Mouse (Mus musculus) megakaryocyte-erythroid progenitor cell, adult 5-6 weeks (primary cell): ENCODE data around the gene Gpr143. TPM values are rescaled to one million over a fixed set of nuclear protein-coding genes. Genes with fewer than 3 reads are reported as not detected.
"Not testable (repeated sequence)": the region's sequence is repeated elsewhere in the genome, so short reads cannot be mapped to it uniquely, and the experiment has no call there.

ENCODE experiments used
- ATAC-seq: replicated peaks from 2 replicates; pipeline ENCODE4 v1.8.0; 2016; ENCODE audit warnings: mild to moderate bottlenecking, inconsistent platforms; ENCODE audit not compliant: severe bottlenecking, poor library complexity, low FRiP score, low TSS enrichment
- total RNA-seq, 2 experiments: library from RNA; stranded (forward) in 1 of 2; stranded (reverse) in 1 of 2; fragments of 200-1000, 215-1000 nt in 1 of 2; fragments of >200 nt in 1 of 2; fragmentation: Nextera tagmentation in 1 of 2; gene quantifications; 2 replicates each; pipeline ENCODE4 v1.2.3; 2014 to 2017

Gpr143 gene
- total RNA-seq (2014; fragmentation: Nextera tagmentation) (not detected in 2 replicates), total RNA-seq (2017) (not detected in 2 replicates)

DNA sequence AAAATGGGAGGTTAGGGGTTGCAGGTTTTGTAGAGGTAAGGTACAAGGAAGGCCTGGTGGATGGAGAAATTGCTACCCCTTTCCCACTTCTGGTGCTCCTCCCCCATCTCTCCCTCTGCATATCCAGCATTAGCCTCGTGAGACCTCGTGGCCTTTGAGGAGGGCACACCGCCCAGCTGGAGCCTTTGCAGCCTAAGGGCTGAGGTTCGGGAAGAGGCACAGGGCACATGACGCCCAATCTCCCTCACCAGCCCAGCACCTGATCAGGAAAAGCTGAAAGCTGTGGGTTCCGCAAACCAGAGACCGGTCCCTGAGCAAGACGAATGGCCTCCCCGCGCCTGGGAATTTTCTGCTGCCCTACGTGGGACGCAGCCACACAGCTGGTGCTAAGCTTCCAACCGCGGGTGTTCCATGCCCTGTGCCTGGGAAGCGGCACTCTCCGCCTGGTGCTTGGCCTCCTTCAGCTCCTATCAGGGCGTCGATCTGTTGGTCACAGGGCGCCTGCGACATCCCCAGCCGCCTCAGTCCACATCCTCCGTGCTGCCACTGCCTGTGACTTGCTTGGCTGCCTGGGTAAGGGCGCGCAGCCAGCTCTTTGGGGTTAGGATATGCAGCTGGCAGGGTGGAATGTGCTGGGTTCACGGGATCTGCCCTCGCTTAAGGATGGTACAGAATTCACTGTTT lies at the start of gene Gpr143:
Gene Gpr143 (plus strand): TSS at position 202 of the 684 bp plus-strand sequence.
- ATAC-seq: no peak

- ATAC-seq: no peak
These were observed 46.4 kb upstream of the Gpr143 start for GRCm38 (mm10) chrX:152735283-152735682.

- no peak for ATAC-seq
These were observed 43.5 kb upstream of the Gpr143 start for GRCm38 (mm10) chrX:152738191-152738590.

- ATAC-seq: no peak
These were observed 42.9 kb upstream of the Gpr143 start for GRCm38 (mm10) chrX:152738759-152739368.

GRCm38 (mm10) chrX:152743642-152744041 lies 38.1 kb upstream of the Gpr143 start:
- no peak for ATAC-seq

GRCm38 (mm10) chrX:152745925-152746324 lies 35.8 kb upstream of the Gpr143 start:
- no peak for ATAC-seq

- no peak for ATAC-seq
These were observed 25.9 kb upstream of the Gpr143 start for GRCm38 (mm10) chrX:152755819-152756218.

GRCm38 (mm10) chrX:152756293-152756692 lies 25.4 kb upstream of the Gpr143 start:
- no peak for ATAC-seq

DNA sequence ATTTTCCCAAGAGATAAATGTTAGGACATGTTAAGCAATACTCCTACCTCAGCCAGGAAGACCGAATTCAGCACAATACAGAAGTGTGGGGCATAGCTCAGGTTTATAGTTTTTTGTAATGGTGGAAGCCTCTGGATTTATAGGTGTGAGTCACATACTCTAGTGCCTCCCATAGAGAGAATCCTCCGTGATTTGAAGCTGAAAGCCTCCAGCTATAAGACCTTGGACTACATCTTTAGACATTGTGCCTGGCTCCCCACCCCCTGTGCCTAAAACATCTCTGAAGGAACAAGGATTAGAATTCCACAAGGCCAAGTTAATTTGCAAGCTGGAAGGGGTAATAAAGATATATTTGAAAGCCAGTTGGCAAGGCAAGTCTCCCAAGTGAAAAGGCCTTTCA lies 19.3 kb upstream of the Gpr143 start:
- ATAC-seq: no peak

DNA sequence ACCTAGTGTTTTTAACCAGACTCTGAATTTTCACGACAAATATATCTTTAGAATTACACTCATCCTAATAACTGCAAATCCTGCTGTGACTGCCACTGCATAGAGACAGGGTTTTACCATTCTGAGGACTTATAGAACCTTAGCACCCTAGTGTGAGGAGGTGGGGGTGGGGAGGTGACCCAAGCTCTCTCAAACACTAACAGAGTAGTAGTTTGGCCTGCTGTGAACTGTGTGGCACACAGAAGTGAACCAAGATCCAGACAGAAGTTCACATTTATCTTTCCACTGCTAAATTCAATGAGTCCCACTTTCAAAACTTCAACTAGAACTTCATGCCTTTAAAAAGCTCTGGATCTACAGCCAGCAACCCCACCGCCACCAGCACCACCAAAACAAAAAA lies 18.9 kb upstream of the Gpr143 start:
- no peak for ATAC-seq

GRCm38 (mm10) chrX:152764171-152764570 lies 17.6 kb upstream of the Gpr143 start:
- no peak for ATAC-seq

- ATAC-seq: no peak
These were observed 12.7 kb upstream of the Gpr143 start, which contains the start of gene Shroom2 for GRCm38 (mm10) chrX:152768891-152769599. TSS of gene Shroom2 (minus strand) at chrX:152769465.

DNA sequence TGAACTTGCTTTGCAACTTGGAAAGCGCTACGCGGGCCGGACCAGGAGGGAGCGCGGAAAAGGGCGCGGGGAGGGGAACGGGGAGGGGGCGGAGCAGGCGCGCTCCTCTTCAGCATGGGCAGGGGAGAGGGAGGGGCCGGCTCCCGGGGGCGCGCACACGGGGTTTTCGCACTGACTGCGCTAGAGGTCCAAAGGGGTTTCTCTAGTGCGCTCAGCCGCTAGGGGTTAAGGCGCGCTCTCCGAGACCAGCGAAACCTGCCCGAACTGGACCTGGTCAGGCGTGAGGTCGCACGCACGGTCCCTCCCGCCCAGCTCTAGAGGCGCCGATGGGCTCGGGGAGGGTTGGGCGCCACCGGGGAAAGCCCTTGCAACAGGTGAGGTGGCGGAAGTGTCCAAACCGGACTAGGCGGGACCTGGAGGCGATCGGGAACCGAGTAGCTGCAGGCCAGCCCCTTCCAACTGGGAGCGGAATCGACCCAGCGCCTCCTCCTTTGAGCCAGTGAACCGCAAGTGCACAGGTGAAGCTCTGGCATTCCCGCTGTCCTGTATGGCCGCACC lies 12.0 kb upstream of the Gpr143 start:
- no peak for ATAC-seq

DNA sequence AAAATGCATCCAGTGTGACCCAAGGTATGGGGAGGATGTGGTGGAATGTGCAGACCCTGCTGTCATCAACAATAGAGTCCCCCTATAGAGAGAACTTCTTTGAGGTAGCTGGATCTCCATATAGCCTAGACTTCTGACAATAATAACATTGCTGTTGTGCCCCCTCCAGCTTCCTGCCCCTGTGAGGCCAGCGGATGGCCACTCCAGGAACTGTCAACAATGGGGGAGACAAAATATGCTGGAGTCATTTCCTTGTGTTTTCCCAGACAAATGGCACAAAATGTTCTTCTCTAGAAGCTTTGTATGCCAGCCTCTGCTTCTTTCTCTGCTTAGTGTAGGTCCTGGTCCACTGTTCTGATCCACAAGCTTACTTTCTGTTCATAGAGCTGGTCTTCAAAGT lies 6.4 kb downstream of the Gpr143 start:
- no peak for ATAC-seq

GRCm38 (mm10) chrX:152788611-152789010 lies 6.9 kb downstream of the Gpr143 start:
- no peak for ATAC-seq

GRCm38 (mm10) chrX:152805317-152805716 lies 23.6 kb downstream of the Gpr143 start:
- ATAC-seq: no peak

DNA sequence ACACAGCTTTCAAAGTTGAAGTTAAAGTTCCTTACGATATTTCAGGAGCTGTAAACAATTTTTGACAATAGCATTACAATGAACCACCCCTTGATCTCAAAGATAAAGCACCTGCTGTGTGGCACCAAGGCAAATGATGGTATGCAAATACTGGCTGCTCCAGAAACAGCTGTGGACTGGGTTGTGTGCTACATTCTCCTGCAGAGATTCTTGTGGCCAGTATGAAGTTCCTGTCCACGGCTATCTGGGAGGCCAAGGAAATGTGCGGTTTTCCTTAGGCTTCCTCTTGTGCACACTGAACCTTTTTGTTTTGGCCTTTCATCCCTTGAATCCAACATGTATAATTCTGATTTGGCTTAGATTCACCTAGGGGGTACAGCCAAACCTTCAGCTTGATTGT lies 31.6 kb downstream of the Gpr143 start:
- no peak for ATAC-seq

DNA sequence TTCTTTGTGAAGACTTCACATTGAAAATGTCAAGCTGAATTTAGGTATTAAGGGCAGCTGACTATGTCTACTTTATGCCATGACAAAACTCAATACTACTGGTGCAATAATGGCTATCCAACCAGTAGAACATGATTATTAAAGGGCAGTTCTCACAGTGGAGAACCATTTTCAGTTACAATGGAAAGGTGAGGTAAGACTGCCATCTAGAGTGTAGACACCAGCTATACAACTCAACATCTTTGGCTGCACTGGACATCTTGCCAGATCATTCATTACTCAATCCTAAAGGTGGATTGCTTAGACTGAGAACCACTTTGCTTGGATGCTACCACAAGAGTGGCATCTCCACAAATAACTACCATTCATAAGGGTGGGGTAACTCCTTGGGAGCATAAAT lies 37.3 kb downstream of the Gpr143 start:
- no peak for ATAC-seq

GRCm38 (mm10) chrX:152831003-152831550 lies 49.4 kb downstream of the Gpr143 start:
- not testable (repeated sequence) for ATAC-seq

GRCm38 (mm10) chrX:152834940-152835339 lies 53.2 kb downstream of the Gpr143 start:
- not testable (repeated sequence) for ATAC-seq
